Mouse (Mus musculus) thymus, postnatal 10 days (tissue): Measurements from ENCODE around the gene Hmga1.

Source experiments
- DNase-seq, 2 experiments: peaks; one replicate each; pipeline ENCODE4 v3.0.0; 2021; ENCODE audit warnings: low spot score in 2 of 2

The Hmga1 gene

GRCm38 (mm10) chr17:27556315-27557011 is at the start of gene Hmga1:
Gene Hmga1, plus strand, starts transcription at chr17:27556497.
- DNase-seq, result peak; percentile 88 to 97

GRCm38 (mm10) chr17:27506871-27507590 is 49.3 kb upstream of the Hmga1 start:
- no peak for DNase-seq

GRCm38 (mm10) chr17:27507591-27507945 is 48.7 kb upstream of the Hmga1 start:
- DNase-seq, result no peak

- no peak for DNase-seq
These were observed 48.3 kb upstream of the Hmga1 start for GRCm38 (mm10) chr17:27508002-27508401.

- no peak for DNase-seq
These were observed 47.8 kb upstream of the Hmga1 start for GRCm38 (mm10) chr17:27508513-27508912.

- DNase-seq, result no peak
These were observed 47.2 kb upstream of the Hmga1 start for GRCm38 (mm10) chr17:27509056-27509455.

DNA sequence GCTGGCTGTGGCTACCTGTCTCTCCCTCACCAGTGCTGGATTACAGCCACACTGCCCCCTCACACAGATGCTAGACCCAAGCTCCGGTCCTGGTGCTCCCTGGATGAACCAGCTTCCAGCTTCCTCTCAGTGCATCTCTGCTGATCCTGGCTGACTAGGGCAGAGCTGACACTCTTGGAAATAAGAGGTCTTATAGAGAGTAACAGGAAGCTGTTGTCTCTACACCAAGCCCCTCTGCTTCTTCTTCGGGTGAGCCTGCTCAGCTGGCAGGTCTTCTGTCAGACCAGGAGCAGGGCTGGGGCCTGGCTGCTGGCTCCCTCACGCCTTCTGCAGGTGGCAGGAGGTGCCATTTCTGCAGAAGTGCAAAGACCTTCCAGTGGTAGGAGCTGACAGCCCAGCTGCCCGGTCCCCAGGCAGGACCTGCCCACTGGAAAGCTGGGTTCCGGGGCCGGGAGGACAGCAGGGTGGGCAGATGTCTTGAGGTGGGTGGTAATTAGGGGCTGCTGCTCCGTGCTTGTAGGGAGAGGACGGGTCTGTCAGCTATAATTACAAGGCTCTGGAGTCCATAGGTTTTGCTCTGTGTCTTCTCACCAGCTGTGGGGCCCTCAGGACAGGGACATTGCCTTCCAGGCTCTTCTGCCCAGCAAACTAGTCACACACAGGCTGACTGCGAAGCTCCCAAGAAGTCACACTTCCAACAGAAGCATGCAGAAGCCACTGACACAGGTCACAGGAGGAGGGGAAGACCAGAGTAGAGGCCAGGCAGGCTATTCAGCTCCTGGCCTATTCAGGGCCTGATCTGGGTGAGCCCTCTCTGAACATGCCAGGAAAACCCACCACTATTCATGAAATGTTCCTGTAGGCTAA is 45.8 kb upstream of the Hmga1 start:
- DNase-seq, result no peak

GRCm38 (mm10) chr17:27511125-27511735 is 45.1 kb upstream of the Hmga1 start:
- DNase-seq, result no peak

GRCm38 (mm10) chr17:27511865-27512618 is 44.3 kb upstream of the Hmga1 start:
- no peak for DNase-seq

DNA sequence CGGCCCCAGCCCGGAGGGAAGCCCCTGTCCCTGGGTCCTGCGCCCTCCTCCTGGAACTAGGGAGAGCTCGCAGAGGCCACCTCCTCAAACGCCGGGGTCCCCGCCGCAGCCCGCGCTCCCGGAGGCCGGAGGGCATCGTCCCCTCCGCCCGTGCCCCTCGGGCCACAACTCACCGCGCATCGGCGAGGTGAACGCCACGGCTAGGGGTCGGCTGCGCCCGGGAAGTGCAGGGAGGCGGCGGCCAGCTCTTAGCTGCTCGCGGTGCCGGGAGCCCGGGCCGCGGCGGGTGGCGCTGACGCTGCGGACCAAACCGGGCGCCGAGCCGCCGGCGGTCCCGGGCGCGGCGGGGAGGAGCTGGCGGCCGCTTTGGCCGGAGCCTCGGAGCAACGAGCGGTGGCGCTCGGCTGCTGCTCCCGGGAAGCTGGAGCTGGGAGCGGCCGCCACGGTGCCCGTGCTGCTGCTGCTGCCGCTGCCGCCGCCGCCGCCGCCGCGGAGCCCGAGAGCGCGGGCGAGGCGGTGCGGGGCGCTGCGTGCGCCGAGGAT is 43.6 kb upstream of the Hmga1 start:
- no peak for DNase-seq

DNA sequence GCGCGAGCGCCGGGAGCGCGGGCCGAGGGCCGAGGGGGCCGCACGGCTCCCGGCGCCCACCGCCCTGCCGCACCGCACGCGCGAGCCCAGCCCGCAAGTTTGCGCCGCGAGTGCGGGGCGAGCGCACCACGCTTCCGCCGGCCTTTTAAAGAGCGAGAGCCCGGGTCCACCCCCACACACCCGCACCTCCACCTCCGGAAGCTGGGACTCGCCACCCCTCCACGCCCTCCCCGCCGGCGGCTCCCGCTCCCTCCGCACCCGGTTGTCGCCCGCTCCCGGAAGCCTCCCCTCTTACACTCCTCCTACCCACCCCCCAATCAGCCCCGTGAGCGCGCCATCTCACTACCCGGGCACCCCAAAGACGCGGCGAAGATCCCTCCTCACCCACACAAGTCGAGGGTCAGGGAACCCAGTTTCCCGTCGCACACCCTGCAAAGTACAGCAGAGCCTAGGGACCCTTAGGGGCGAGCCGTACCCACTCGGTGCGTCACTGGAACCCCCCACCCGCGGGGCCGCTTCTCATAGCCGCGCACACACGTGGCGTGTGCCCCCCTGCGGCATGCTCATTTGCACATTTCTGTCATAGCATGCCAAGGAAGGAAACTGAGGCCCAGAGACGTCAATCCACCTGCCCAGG is 42.9 kb upstream of the Hmga1 start:
- DNase-seq, result peak in 1 of 2 experiments; percentile 29

- DNase-seq, result peak in 1 of 2 experiments; percentile 33
These were observed 42.2 kb upstream of the Hmga1 start for GRCm38 (mm10) chr17:27513916-27514762.

GRCm38 (mm10) chr17:27518296-27518695 is 38.0 kb upstream of the Hmga1 start:
- DNase-seq, result no peak

DNA sequence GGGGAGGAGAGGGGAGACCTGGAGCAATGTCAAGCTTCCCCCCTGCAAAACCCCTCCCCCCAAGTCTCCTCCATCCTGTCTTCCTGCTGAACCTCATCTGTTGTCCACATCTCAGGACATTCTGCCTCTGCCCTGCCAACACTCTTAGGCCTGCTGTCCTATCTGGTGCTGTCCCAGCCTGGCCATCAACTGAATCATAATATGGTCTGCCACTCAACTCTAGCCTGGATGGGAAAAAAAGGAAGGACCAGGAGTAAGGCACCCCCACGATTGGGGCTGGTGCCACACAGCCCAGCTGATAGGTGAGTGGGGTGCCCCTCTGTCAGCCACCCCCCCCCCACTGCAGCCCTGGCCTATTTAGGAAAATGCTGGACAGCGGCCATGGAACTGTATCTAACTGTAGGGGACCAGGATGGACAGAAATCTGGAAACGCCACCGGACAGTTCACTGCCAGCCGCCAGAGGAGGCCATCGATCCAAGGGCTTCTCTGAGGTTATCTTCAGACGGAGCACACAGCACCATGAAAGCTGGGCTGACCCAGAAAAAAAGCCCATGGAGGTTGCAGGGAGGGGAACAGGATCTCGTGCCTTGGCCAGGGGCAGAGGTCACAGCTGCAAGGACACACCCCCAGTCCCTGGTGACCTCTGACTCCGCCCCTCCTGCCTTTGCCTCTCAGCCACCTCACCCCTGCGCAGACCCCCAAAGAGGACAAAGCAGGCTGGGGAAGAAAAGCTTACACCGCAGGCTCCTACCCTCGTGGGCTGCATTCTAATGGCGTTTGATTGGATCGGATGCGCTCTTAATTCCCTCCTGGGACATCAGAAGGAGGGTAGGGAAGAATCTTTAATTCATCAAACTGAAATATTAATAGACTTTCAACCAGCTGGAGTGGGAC is 37.3 kb upstream of the Hmga1 start:
- DNase-seq, result no peak

- peak in 1 of 2 experiments; percentile 61 for DNase-seq
These were observed 35.7 kb upstream of the Hmga1 start for GRCm38 (mm10) chr17:27520557-27520956.

- no peak for DNase-seq
These were observed 35.0 kb upstream of the Hmga1 start, which contains the start of gene Grm4 for GRCm38 (mm10) chr17:27521303-27521702. Gene Grm4, minus strand, starts transcription at chr17:27521403.

DNA sequence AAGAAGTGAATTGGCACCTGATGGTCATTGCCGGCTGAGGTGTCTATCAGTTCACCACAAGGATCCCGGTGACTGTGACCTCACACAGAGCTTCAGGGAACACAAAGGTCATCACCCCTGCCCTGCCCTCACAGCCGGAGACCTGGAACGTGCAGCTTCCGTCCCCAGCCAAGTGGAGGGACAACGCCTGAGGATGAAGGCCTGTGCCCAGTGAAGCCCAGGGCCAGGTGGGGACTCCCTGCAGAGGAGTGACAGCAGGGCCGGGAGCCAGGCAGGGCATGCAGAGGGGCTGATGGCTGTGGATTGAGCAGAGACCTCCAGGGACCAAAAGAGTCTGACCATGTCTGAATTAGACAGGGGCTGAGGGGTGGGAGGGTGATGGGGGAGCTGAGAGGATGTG is 33.2 kb upstream of the Hmga1 start:
- DNase-seq, result no peak

DNA sequence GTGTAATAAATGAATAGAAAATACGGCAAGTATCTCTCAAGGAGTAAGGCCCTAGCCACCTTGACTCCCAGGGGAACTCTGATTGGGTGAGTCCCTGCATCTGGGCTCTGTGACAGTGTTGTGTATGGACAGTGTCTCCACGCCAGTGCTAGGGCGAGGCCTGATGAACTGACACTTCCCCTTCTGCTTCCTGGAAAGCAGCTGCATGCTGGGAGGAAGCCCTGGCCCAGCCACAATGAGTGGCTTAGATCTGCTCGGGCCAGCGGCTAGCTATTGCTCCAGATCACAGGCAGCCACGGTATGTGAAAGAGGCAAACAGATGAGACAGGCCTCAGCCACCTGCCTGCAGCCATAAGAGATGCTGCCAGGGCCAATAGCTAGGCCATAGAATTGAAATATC is 29.1 kb upstream of the Hmga1 start:
- DNase-seq, result no peak
